Mouse (Mus musculus) spleen, postnatal 36 days (tissue): ENCODE results near the gene Adk.

Experiments used
- DNase-seq, 2 experiments: peaks; one replicate each; pipeline ENCODE4 v3.0.0; 2022; ENCODE audit warnings: low spot score in 2 of 2, mixed read lengths in 1 of 2

Adk gene

DNA sequence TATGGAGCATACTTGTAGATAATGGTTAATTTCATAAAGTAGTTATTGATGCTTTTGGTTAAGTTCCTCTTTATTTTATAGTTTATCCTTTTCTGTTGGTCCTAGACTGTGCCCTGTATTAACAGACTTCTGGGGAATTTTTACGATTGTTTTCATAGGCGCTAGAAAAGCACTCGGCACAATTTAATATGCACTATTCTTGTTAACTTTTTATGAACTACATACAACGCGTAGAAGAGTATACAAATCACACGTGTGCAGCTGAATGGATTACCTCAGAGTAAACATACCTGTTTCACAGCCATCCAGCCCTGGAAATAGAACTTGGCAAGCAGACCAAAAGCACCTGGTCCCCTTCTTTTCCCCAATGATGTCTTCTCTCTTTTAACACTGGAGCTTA lies 99.7 kb downstream of the Adk start:
- no peak for DNase-seq

DNA sequence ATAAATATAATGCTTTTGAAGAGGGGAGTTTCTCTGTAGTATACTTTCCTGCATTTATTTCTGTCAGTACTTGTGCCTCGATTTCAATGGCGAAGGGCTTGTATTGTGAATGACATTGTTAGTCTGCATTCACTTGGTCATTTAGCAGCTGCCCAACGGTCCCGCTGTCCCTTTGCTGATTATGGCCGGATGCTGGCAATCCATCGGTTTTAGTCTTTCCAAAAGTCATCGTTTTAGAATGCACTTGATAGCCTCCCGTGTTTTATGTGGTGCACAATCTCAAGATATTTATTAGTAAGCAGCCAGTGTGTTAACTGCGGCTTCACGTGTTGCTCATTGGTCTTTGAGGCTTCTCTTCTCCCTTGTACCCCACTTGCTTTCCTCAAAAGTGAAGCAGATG lies 113.3 kb downstream of the Adk start:
- DNase-seq, result no peak

GRCm38 (mm10) chr14:21166114-21166513 lies 113.7 kb downstream of the Adk start:
- no peak for DNase-seq

GRCm38 (mm10) chr14:21173973-21174745 lies 121.8 kb downstream of the Adk start:
- DNase-seq, result no peak

- no peak for DNase-seq
These were observed 122.4 kb downstream of the Adk start for GRCm38 (mm10) chr14:21174804-21175203.

DNA sequence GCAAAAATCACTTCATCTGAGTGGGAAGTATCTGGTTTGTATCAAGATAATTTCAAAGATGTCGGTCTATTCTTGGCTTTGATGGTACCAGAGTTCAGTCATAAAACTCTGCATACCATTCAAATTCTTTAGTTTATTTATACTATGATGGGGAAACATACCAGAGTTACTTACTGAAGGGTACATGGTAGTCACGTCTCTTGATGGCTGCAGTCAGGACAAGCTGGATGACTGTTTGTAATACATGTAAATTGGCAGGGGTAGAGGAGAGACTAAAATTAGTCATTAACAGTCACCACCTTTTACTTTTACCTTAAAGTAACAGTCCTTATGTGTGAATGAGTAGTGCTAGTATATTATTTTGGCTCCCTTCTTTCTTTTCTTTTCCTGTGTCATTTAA lies 125.4 kb downstream of the Adk start:
- no peak for DNase-seq

DNA sequence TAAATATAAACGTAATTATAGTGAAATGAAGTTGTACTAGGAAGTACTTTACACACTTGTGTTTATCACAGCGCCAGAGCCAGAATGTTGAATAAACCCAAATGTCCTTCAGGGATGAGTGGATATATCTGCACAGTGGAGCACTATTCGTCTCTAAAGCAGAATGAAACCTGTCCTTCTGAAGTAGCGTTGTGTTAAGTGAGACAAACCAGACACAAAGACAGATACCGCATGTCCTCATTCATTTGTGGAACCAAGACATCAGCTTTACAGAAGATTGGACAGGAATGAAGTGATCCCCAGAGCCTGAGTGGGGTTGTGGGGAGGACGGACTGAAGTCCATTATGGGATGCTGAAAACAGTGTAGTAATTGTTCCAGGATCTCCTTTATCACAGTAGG lies 126.0 kb downstream of the Adk start:
- no peak for DNase-seq

GRCm38 (mm10) chr14:21181053-21181452 lies 128.7 kb downstream of the Adk start:
- no peak for DNase-seq

GRCm38 (mm10) chr14:21191966-21192365 lies 139.6 kb downstream of the Adk start:
- DNase-seq, result no peak

DNA sequence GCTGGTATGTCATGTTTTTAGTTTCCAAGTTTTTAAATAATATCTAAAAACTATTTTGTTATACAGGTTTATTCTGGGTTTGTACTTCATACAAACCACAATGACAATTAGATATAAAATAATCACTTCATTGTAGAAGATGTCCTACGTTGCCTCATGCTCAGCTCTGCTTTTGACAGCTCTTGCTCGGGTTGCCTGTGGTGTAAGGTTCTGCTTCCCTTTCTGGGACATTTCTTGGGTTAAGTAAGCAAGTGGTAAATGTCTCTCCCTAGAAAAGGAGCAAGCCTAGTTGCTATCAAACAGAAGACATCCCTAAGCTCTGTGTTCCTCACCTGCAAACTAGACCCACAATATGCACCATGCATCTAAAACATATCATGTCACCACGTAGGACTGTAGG lies 140.4 kb downstream of the Adk start:
- DNase-seq, result no peak

DNA sequence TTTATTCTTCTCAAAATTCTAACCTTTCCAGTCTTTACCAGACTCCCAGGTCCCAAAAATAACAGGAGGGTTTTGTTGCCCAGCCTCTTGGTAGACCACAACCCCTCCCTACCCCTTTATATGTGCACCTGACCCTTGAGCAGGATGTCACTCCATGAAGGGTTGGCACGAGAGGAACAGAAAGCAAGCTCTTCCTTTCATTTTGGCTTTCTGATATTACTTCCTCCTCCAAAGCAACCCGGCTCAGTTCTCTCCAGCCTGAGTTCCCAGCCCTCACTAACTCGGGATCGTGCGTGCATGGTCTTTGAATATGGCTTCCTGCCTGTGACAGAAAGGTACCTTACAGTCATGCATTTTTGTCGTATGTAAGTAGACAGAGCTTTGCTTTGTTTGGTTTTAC lies 142.0 kb downstream of the Adk start:
- no peak for DNase-seq

DNA sequence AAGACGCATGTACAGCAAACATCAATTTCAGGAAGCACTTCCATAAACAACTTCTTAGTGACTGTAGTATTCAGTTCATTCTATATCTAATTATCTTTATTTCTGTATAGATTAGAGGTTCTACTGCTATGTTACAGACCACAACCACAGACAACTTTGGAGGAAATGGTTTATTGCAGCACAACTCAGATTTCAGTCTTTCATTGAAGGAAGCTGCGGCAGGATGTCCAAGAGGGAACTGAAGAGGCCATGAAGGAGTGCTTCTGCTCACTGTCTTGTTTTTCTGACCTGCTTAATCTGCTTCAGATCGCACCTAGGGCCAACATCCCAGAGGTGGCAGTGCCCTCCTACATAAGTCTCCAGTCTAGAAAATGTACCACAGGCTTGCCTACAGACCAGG lies 148.5 kb downstream of the Adk start:
- no peak for DNase-seq

- DNase-seq, result no peak
These were observed 154.1 kb downstream of the Adk start for GRCm38 (mm10) chr14:21206472-21206871.

- no peak for DNase-seq
These were observed 169.3 kb downstream of the Adk start for GRCm38 (mm10) chr14:21221574-21222138.

DNA sequence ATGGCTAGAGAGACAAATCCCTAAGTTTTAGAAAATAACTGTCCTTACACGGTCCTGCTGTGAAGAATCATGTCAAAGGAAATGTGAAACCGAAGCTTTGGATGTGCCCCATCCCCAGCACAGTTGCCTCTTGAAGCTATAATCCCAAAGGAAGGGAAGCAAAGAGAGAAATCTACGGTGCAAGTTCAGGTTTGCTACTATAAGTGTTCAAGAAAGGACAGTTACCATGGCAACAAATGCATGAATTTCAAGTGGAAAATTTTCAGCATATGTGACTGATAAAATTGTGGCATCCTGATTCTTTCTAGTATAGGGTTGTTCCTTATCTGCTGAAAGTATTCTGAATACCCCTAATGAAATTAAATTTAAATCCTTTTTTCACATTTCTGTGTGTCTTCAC lies 169.8 kb downstream of the Adk start:
- no peak for DNase-seq

DNA sequence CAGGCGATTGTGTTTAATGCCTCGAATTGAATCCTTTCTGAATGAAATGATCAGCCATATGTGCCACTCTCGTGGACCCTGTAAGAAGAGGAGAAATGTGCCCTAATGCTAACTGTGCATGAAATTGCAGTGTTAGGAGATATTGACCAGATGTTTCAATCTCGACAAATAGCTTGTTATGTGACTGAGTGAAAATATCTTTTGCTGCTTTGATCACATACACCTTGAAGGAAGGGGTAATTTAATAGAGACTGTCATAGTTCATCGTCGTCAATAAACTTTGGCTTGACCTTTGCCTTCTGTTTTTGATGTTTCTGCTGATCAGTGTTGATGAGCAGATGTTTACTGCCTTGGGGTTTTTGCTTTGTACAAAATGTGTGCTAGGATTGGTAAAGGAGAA lies 171.1 kb downstream of the Adk start:
- no peak for DNase-seq

GRCm38 (mm10) chr14:21223971-21224635 lies 171.7 kb downstream of the Adk start:
- DNase-seq, result no peak

DNA sequence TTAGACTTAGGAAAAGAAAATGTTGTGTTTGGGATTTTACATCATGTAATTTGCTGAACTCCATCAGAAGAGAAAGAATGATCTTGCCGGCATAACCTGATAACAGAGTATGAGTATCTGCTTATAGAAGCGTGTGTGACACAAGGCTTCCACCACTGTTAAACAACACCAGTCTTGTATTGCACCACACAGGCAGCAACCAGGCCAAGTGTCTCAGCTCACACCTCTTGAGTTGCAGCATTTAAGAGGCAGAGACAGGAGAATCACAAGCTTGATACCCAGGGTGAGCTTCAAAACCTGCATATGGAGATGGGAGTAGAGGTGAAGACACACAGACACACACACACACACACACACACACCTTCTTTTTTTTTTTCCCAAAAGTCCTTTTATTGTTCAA lies 184.7 kb downstream of the Adk start:
- no peak for DNase-seq

DNA sequence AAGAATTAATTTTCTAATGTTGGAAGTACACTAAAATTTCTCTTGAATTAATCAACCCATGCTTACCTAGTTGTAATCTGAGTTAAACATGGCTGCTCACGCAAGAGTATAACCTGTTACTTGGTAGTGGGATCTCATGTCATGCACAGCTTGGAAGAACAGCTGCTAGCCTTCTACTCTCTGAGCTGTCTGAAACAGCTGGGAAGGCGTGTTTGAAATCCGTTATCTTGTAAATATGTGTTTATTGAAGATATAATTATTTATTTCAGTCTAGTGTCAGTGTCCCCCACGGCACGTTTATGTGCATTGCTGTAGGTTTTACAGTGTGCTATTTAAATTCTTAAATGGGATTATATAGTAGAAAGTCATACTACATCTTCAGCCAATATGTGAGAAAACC lies 188.7 kb downstream of the Adk start:
- no peak for DNase-seq

GRCm38 (mm10) chr14:21251386-21251785 lies 199.0 kb downstream of the Adk start:
- no peak for DNase-seq

DNA sequence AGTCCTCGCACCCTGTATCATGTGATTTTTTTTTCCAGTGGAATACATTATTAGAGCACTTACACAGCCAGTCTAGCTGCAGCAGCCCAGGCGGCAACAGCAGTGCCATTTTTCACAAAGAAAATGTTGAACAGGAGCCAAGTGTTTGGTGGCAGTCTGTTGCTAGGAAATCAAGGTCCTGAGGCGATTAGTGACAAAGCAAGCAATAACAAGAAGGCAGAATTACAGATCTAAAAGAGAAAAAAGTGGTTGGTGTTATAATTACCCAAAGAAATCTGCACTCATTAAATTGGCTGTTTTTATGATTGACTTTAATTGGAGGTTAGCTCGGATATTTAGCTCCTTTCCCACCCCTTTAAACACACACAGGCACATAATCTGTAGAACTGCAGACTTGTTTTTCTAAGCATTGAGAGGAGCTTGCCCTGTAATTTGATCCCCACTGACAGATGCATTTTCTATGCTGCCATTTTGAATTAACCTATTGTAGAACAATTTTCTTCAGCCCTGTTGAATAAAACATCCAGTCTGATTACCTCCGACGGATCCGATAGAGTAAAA lies 200.0 kb downstream of the Adk start:
- no peak for DNase-seq

DNA sequence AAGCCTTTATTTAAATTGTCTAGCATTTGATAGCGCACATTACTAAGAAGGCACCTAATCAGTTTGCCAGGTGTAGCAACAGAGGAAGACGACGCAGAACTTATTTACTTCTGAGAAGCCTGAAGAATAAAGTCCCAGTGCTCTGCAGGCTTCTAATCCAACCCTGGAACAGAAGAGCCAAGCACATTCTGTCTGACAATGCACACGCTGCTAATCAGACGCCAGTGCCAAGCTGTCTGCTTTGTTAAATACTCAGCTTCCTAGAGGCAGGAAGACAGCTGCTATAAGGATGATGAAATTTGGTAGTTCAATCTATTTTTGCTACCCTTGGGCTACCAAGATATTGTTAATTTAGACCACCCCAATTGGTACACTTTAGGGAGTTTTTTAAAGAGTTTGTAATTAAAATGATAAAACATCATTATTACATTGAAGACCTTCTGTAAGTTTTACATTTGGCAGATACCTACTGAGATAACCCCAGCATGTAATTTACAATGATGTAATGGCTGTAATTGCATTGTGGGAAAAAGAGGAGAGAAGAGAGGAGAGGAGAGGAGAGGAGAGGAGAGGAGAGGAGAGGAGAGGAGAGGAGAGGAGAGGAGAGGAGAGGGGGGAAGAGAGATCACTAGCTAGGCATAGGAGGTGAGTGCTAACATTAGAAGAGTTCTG lies 201.1 kb downstream of the Adk start:
- no peak for DNase-seq
